Mouse (Mus musculus): ENCODE measurements around the gene Reg1.

GRCm38 (mm10) chr6:78452804-78453203 lies 30.3 kb downstream of the Reg1 start:
- TF ChIP-seq GATA1 (IDR thresholded peaks at IDR 0.05; ENCODE audit: borderline replicate concordance, low read length) (no peak), FLI1 (IDR thresholded peaks at IDR 0.05; ENCODE audit: low read length) (no peak)

Data from megakaryocyte, embryonic 14.5 days (primary cell).